ENCODE assay signal across 25 mouse cellular contexts in the genomic region with DNA sequence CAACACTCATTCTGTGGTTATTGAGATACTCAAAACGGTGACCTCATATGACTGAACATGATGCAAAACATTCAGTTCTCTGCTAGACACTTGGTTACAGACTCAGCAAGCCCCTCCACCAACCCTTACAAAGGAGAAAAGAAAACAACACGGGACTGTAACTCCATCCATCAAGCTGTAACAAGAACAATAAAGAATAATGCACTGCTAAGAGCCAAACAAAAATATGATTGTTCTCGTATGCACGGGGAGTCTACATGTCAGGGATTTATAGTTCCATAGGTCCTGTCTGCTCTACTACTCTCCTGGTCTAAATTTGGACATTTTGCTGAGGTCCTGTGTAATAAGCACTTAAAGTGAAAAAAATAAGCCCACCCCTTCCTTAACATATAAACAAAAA. TPM values are rescaled to one million over a fixed set of nuclear protein-coding genes. Genes with fewer than 3 reads are reported as not detected.
DNase-seq lines count a peak whose midpoint lies in the region; ATAC-seq and TF ChIP-seq lines count a peak whose summit lies in the region.
"Had no signal": no experiment of that assay in that cellular context is flagged by ENCODE, and none has a peak within 500 bp of the region (broad histone marks: within the 10 kb centered on the region; RNA-seq: fewer than 3 reads in every experiment).

No protein-coding gene starts in this region.

- no peak overlapping the region for H3K9ac ChIP-seq in forebrain, embryonic 11.5 days (ENCODE audit: low read length)
- H3K9ac ChIP-seq in forebrain, embryonic 12.5 days: no peak overlapping the region
- no peak overlapping the region for H3K9ac ChIP-seq in kidney, embryonic 16.5 days (replicated peaks; ENCODE audit: low read length)
- no peak overlapping the region for H3K9ac ChIP-seq in kidney, embryonic 15.5 days
- no peak overlapping the region for H3K9ac ChIP-seq in limb, embryonic 12.5 days (replicated peaks)
- H3K9ac ChIP-seq: forebrain, embryonic 15.5 days; heart, embryonic 13.5 days; hindbrain, embryonic 12.5 days; hindbrain, embryonic 15.5 days had no signal

- TF ChIP-seq CTCF in lung, adult 2 months (IDR thresholded peaks at IDR 0.05; ENCODE audit: insufficient read depth, low read length): no peak

- H3K9me3 ChIP-seq in forebrain, embryonic 11.5 days (ENCODE audit: control insufficient read depth, low read length): no peaks in the 10 kb centered on the region
- H3K9me3 ChIP-seq in forebrain, embryonic 12.5 days: no peaks in the 10 kb centered on the region
- no peaks in the 10 kb centered on the region for H3K9me3 ChIP-seq in kidney, embryonic 16.5 days (ENCODE audit: low read length)
- H3K9me3 ChIP-seq in kidney, embryonic 15.5 days (replicated peaks): no peaks in the 10 kb centered on the region
- no peaks in the 10 kb centered on the region for H3K9me3 ChIP-seq in limb, embryonic 12.5 days
- H3K9me3 ChIP-seq: forebrain, embryonic 10.5 days; forebrain, embryonic 15.5 days; heart, embryonic 10.5 days; heart, embryonic 13.5 days; hindbrain, embryonic 12.5 days; hindbrain, embryonic 15.5 days had no signal

- no peaks in the 10 kb centered on the region for H3K27me3 ChIP-seq in forebrain, embryonic 11.5 days (ENCODE audit: control insufficient read depth, insufficient read depth, low read length)
- H3K27me3 ChIP-seq in forebrain, embryonic 12.5 days: no peaks in the 10 kb centered on the region
- no peaks in the 10 kb centered on the region for H3K27me3 ChIP-seq in kidney, embryonic 16.5 days (ENCODE audit: insufficient read depth, low read length)
- no peaks in the 10 kb centered on the region for H3K27me3 ChIP-seq in kidney, embryonic 15.5 days
- peaks cover 8% of the 10 kb centered on the region; the same call in 1 of the 2 replicates for H3K27me3 ChIP-seq in limb, embryonic 12.5 days
- H3K27me3 ChIP-seq: forebrain, embryonic 15.5 days; heart, embryonic 13.5 days; hindbrain, embryonic 12.5 days; hindbrain, embryonic 15.5 days had no signal

- H3K4me3 ChIP-seq in forebrain, embryonic 11.5 days (ENCODE audit: low read depth, low read length): no peak overlapping the region
- H3K4me3 ChIP-seq in forebrain, embryonic 12.5 days (replicated peaks): no peak overlapping the region
- no peak overlapping the region for H3K4me3 ChIP-seq in kidney, embryonic 16.5 days (ENCODE audit: low read length)
- no peak overlapping the region for H3K4me3 ChIP-seq in kidney, embryonic 15.5 days (replicated peaks)
- H3K4me3 ChIP-seq in limb, embryonic 12.5 days (replicated peaks): no peak overlapping the region
- H3K4me3 ChIP-seq in lung, adult 2 months (replicated peaks; ENCODE audit: extremely low read depth, low read depth, low read length): no peak overlapping the region
- H3K4me3 ChIP-seq: forebrain, embryonic 15.5 days; heart, adult 2 months; heart, embryonic 10.5 days; heart, embryonic 13.5 days; hindbrain, embryonic 12.5 days; hindbrain, embryonic 15.5 days had no signal

- 62% methylated on average over 4 of the region's 4 CpGs for WGBS in forebrain, embryonic 11.5 days
- WGBS in forebrain, embryonic 12.5 days: 41% methylated on average over 4 of the region's 4 CpGs
- 24% methylated on average over 4 of the region's 4 CpGs for WGBS in kidney, embryonic 16.5 days
- 17% methylated on average over 4 of the region's 4 CpGs for WGBS in kidney, embryonic 15.5 days
- 14% methylated on average over 4 of the region's 4 CpGs for WGBS in limb, embryonic 12.5 days
- WGBS in lung, adult 2 months: 48% methylated on average over 4 of the region's 4 CpGs

- DNase-seq in forebrain, embryonic 11.5 days (ENCODE audit: low spot score): no peak
- DNase-seq in forelimb bud, embryonic 11.5 days (ENCODE audit: low read depth, low spot score): peak; percentile 45
- no peak for DNase-seq in lung, postnatal 10 days
- DNase-seq in lung, adult 2 months: no peak
- DNase-seq: adrenal gland, adult 8-10 months; adrenal gland, postnatal 25 days; cerebellum, adult 18-20 months; cerebellum, adult 9-10 months; cerebellum, postnatal 14 days; gastrocnemius, postnatal 10 days; gastrocnemius, postnatal 36 days; heart, adult 2 months; heart, postnatal 14 days; heart, postnatal 4 days had no signal

- no peak overlapping the region for H3K4me2 ChIP-seq in forebrain, embryonic 11.5 days (ENCODE audit: low read depth, low read length, severe bottlenecking)
- H3K4me2 ChIP-seq in forebrain, embryonic 12.5 days: no peak overlapping the region
- H3K4me2 ChIP-seq in kidney, embryonic 16.5 days (replicated peaks; ENCODE audit: low read depth, low read length): no peak overlapping the region
- no peak overlapping the region for H3K4me2 ChIP-seq in kidney, embryonic 15.5 days
- peak overlapping the region; percentile 36; the same call in 1 of the 2 replicates for H3K4me2 ChIP-seq in limb, embryonic 12.5 days
- H3K4me2 ChIP-seq: forebrain, embryonic 15.5 days; heart, embryonic 13.5 days; hindbrain, embryonic 15.5 days had no signal

- H3K4me1 ChIP-seq in forebrain, embryonic 11.5 days (replicated peaks; ENCODE audit: control insufficient read depth, insufficient read depth, low read length): no peaks in the 10 kb centered on the region; the same call in 1 of the 2 replicates
- H3K4me1 ChIP-seq in forebrain, embryonic 12.5 days: peaks cover 8% of the 10 kb centered on the region; the same call in 1 of the 2 replicates
- H3K4me1 ChIP-seq in kidney, embryonic 16.5 days (ENCODE audit: insufficient read depth, low read length): no peaks in the 10 kb centered on the region
- H3K4me1 ChIP-seq in kidney, embryonic 15.5 days: no peaks in the 10 kb centered on the region
- H3K4me1 ChIP-seq in limb, embryonic 12.5 days (replicated peaks): peaks cover 22% of the 10 kb centered on the region
- H3K4me1 ChIP-seq in lung, adult 2 months (ENCODE audit: control insufficient read depth, insufficient read depth, low read length): no peaks in the 10 kb centered on the region
- H3K4me1 ChIP-seq: forebrain, embryonic 15.5 days; heart, embryonic 10.5 days; heart, embryonic 13.5 days; hindbrain, embryonic 15.5 days had no signal

- no peak for TF ChIP-seq POLR2A in lung, adult 2 months (IDR thresholded peaks at IDR 0.05; ENCODE audit: borderline replicate concordance, extremely low read depth, low read depth, low read length)

- H3K36me3 ChIP-seq in forebrain, embryonic 11.5 days (ENCODE audit: control insufficient read depth, insufficient read depth, low read length): no peaks in the 10 kb centered on the region
- H3K36me3 ChIP-seq in forebrain, embryonic 12.5 days (replicated peaks): no peaks in the 10 kb centered on the region
- H3K36me3 ChIP-seq in kidney, embryonic 16.5 days (ENCODE audit: insufficient read depth, low read length): no peaks in the 10 kb centered on the region
- H3K36me3 ChIP-seq in kidney, embryonic 15.5 days: no peaks in the 10 kb centered on the region
- no peaks in the 10 kb centered on the region for H3K36me3 ChIP-seq in limb, embryonic 12.5 days
- H3K36me3 ChIP-seq: forebrain, embryonic 10.5 days; forebrain, embryonic 15.5 days; heart, embryonic 10.5 days; heart, embryonic 13.5 days; hindbrain, embryonic 12.5 days; hindbrain, embryonic 15.5 days had no signal

- no peak overlapping the region for H3K27ac ChIP-seq in forebrain, embryonic 11.5 days (ENCODE audit: low read depth, low read length)
- no peak overlapping the region for H3K27ac ChIP-seq in forebrain, embryonic 12.5 days
- no peak overlapping the region for H3K27ac ChIP-seq in kidney, embryonic 16.5 days (ENCODE audit: low read length)
- H3K27ac ChIP-seq in kidney, embryonic 15.5 days: no peak overlapping the region
- peak overlapping the region; percentile 73; the same call in 1 of the 2 replicates for H3K27ac ChIP-seq in limb, embryonic 12.5 days
- H3K27ac ChIP-seq: forebrain, embryonic 15.5 days; heart, adult 2 months; heart, embryonic 10.5 days; heart, embryonic 13.5 days; hindbrain, embryonic 12.5 days; hindbrain, embryonic 15.5 days had no signal

- ATAC-seq in forebrain, embryonic 11.5 days (replicated peaks; ENCODE audit: low FRiP score): peak; percentile 21; the same call in 1 of the 2 replicates
- ATAC-seq in forebrain, embryonic 12.5 days (ENCODE audit: low FRiP score): no peak; the same call in 1 of the 2 replicates
- peak; percentile 35; the same call in 1 of the 2 replicates for ATAC-seq in kidney, embryonic 16.5 days (ENCODE audit: low FRiP score, low TSS enrichment)
- no peak for ATAC-seq in kidney, embryonic 15.5 days (replicated peaks; ENCODE audit: low FRiP score)
- peak; percentile 60 for ATAC-seq in limb, embryonic 12.5 days (ENCODE audit: insufficient number of reproducible peaks, insufficient read depth, low FRiP score, low TSS enrichment, low read depth)
- ATAC-seq: activated CD4-positive, CD25-positive, alpha-beta regulatory T cell, adult 4 months had no signal

RNA-seq across cellular contexts. Expression of gene Col25a1, which starts 29.6 kb away (rescaled TPM):
- 2.1 and 2.4 TPM in 2 replicates for polyA plus RNA-seq in forebrain, embryonic 11.5 days (2014; fragmentation: Nextera tagmentation; extraction: Ambion mirVana)
- polyA plus RNA-seq in forebrain, embryonic 12.5 days (2016; fragmentation: Nextera tagmentation; extraction: Ambion mirVana): 4.2 TPM in 2 replicates
- polyA plus RNA-seq in kidney, embryonic 16.5 days (2015; fragmentation: Nextera tagmentation; extraction: Ambion mirVana): 4.2 and 4.9 TPM in 2 replicates
- polyA plus RNA-seq in kidney, embryonic 15.5 days (2015; fragmentation: Nextera tagmentation; extraction: Ambion mirVana): 4.1 and 5.4 TPM in 2 replicates
- 35.9 and 43.2 TPM in 2 replicates for polyA plus RNA-seq in limb, embryonic 12.5 days (2016; fragmentation: Nextera tagmentation; extraction: Ambion mirVana)
- 0.07 TPM in 2 replicates for polyA plus RNA-seq in lung, adult 2 months (2012; rRNA removed)

Comparison
In these comparisons a context has a peak if more than half of its experiments do, and no peak if none do; other contexts are left out.
1. ATAC-seq: peak in forebrain, embryonic 11.5 days (single experiment), kidney, embryonic 16.5 days (single experiment) and limb, embryonic 12.5 days (single experiment); none in forebrain, embryonic 12.5 days (single experiment) and kidney, embryonic 15.5 days (single experiment).